Mouse (Mus musculus) Muller cell, postnatal 12 days (primary cell): Measurements from ENCODE around the gene Mrap2.

Experiments
- DNase-seq: peaks from one replicate; pipeline ENCODE4 v3.0.0-alpha.2; 2015; ENCODE audit errors: inconsistent ontology term

The Mrap2 gene

GRCm38 (mm10) chr9:87178534-87178933 is 34.4 kb downstream of the Mrap2 start:
- no peak for DNase-seq

GRCm38 (mm10) chr9:87182231-87182630 is 38.1 kb downstream of the Mrap2 start:
- DNase-seq, result no peak

- no peak for DNase-seq
Observed at GRCm38 (mm10) chr9:87187336-87187735, 43.2 kb downstream of the Mrap2 start.

- no peak for DNase-seq
Observed at GRCm38 (mm10) chr9:87193721-87194120, 49.6 kb downstream of the Mrap2 start.

- DNase-seq, result no peak
Observed at GRCm38 (mm10) chr9:87197277-87197676, 53.2 kb downstream of the Mrap2 start.

- DNase-seq, result no peak
Observed at GRCm38 (mm10) chr9:87198036-87198435, 53.9 kb downstream of the Mrap2 start.

GRCm38 (mm10) chr9:87200426-87200825 is 56.3 kb downstream of the Mrap2 start:
- DNase-seq, result no peak

- no peak for DNase-seq
Observed at GRCm38 (mm10) chr9:87200919-87201318, 56.8 kb downstream of the Mrap2 start.

- DNase-seq, result no peak
Observed at GRCm38 (mm10) chr9:87202431-87202830, 58.3 kb downstream of the Mrap2 start.

GRCm38 (mm10) chr9:87210830-87211339 is 66.8 kb downstream of the Mrap2 start:
- DNase-seq, result no peak

- DNase-seq, result no peak
Observed at GRCm38 (mm10) chr9:87213204-87213603, 69.1 kb downstream of the Mrap2 start.
